Mouse (Mus musculus) megakaryocyte, adult 5-6 weeks (primary cell): Measurements from ENCODE around the gene Gimap9. TPM values are rescaled to one million over a fixed set of nuclear protein-coding genes. Genes with fewer than 3 reads are reported as not detected.

Experiments
- ATAC-seq: 2 replicates; pipeline ENCODE4 v1.8.0; 2016; ENCODE audit warnings: mild to moderate bottlenecking, inconsistent platforms; ENCODE audit not compliant: poor library complexity, severe bottlenecking
- total RNA-seq, 2 experiments: library from RNA; stranded (forward) in 1 of 2; stranded (reverse) in 1 of 2; fragments of 153-499, 151-499 nt in 1 of 2; fragments of 221-1000, 200-1000 nt in 1 of 2; gene quantifications; 2 replicates each; pipeline versions ENCODE4 v1.2.3 to v1.2.4; 2015 to 2017

The Gimap9 gene
- total RNA-seq (2015) = 5.0 and 11.2 TPM in 2 replicates
- total RNA-seq (2017) = 8.9 and 10.4 TPM in 2 replicates

DNA sequence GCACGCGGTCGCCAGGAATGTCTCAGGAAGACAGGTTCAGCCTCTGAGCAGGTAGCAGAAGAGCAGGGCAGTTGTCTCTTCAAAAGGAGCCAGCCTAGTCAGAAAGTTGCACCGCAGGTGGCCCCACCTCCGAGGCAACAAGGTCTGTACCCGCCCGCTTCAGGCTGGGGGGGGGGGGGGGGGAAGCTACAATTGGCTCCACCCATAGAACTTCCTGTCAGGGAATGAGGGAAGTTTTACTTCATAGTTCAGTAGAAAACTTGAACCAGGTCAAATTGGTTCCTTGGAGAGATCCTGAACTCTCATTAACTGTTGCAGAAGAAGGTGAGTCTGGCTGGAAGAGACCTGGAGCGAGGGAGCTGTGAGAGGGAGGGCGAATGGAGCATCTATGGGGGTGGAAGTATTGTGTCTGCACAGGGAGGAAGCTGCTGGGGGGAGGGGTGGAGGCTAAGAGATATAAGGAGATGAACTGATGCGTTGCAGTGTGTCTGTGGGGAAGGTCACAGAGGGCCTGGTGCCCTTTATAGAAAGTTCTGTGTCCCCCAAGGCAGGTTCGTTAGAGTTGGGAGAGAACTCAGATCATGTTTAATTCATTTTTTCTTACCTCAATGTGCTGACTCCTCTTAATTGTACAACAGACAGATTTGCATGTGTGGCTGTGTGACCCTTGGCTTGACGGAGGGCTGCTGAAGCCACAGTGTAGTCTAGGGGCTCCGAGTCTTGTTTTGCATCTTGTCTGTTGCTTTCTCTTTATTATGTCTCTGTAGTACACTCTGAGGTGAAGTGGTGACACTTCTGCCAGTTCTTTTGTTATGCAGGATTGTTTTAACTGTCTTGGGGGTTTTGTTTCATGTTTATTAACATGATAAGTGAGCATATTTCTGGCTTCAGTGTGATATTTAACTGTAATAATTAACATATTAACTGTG, at the start of gene Gimap9:
Gimap9 (plus strand) TSS at position 199 of the 929 bp plus-strand sequence.
- ATAC-seq = peak; percentile 80

DNA sequence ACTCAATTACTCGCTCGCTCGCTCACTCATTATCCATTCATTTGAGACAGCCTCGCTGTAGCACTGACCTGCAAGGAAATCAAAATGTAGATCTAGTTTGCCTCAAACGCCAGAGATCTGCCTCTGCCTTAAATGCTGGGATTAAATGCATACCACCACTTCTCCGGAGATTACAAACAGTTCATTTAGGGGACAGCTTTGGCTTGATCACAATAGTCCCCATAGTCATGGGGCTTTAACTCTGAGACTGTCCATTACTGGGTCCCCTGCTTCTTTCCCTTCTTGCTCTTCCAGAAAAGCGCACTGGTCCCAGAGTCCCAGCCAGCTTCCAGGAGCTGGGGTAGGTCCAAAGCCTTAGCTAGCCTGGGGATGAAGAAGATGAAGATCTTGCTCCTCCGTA, 49.5 kb upstream of the Gimap9 start, which contains the start of gene AI854703:
AI854703 (plus strand) TSS at position 301 of the 400 bp plus-strand sequence.
- ATAC-seq = no peak

DNA sequence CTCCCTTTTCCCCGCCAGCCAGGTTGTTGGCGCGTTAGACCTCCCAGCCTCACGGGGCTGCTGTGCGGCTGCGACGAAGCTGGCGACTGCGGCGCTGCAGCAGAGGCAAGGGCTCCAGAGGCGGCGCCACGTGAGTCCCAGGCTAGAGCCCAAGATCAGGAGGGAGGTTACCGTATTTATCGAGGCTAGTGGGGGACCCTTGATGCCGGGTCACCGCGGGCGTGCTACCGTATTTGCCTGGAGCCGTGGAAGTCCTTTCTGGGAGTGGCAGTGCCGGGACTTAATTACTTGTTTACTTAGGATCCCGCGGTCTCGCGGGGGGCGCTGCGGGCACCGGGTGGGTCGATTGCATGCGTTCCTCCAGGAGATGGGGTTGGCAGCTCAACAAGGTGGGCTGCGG, 48.9 kb upstream of the Gimap9 start:
- no peak for ATAC-seq

DNA sequence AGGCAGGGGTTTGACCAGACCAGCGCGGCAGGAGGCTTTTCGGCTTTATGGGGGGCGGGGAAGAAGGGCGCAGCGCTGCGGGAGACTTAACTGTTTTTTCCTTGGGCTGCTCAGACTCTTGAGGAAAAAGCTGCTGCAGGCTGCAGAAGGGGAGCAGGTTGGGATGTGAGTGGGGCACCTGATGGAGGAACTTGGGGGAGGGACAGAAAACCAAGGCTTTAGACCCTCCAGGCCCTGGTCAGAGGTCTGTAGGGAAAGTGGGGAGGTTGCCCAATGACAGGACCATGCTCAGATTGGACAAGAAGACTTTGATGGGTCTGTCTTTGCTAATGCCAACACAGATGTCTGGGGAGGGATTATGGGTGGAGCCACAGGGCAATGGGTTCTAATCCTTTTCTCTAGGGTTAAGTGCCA, 48.4 kb upstream of the Gimap9 start:
- ATAC-seq = no peak

DNA sequence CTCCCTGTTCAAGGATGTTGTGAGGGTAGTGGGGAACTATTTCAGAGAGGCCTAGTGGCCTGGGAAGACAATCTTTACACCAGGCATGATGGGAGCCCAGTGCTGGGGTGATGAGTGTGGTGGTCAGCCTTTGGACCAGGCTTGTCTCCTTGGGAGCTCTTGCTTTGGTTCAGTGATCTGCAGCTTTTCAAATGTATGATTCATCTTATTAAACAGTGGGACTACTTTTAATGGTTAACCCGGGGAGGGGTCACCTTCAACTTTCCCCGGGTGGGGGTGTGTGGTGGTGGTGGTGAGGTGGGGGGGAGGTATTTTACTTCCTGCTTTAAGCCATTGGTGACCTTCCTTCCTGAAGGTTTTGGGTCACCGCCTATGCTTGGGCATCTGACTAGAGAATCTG, 47.6 kb upstream of the Gimap9 start:
- no peak for ATAC-seq

DNA sequence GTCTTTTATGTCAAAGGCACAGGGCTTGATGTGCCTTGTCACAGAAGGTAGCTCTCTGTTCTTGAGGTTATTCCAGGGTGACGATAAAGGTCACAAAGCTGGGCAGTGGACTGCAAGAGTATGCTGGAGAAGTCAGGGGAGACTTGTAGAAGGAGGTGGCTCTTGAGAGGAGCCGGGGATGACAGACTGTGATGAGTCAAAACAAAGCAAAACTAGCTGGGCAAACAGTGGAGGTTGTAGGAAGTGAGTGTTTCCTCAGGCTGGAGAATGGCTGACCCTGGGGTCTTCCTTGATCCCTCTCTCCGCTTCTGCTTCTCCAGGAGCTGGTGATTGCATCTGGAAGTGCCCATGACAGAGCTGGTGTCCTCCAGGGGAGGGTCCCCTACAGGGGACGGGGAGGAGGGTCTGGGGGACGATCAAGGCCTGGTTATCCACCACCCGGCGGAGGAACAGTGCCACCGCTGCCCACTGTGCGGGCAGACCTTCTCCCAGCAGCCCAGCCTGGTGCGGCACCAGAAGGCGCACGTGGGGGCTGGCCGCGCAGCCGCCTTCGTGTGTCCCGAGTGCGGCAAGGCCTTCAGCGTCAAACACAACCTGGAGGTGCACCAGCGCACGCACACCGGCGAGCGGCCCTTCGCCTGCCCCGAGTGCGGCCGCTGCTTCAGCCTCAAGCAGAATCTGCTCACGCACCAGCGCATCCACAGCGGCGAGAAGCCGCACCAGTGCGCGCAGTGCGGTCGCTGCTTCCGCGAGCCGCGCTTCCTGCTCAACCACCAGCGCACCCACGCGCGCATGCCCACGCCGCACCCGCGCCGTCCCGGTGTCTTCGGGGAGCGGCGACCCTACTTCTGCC, 46.9 kb upstream of the Gimap9 start:
- ATAC-seq = peak; percentile 65

DNA sequence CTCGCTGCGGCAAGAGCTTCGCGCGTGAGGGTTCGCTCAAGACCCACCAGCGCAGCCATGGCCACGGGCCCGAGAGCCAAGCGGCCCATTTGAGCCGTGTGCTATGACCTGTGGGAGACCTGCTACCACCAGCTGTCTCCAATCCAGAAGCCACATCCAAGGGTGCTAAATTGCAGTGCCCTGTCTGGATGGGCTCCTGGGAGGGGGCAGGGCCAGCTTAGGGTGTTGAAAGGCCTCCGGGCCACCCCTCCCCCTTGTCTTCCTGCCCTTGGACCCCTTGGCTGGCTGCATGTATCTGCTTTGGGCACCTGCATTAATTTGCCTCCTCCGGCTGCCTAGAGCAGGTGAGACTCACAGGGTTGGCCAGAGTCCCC, 46.3 kb upstream of the Gimap9 start:
- ATAC-seq = no peak

DNA sequence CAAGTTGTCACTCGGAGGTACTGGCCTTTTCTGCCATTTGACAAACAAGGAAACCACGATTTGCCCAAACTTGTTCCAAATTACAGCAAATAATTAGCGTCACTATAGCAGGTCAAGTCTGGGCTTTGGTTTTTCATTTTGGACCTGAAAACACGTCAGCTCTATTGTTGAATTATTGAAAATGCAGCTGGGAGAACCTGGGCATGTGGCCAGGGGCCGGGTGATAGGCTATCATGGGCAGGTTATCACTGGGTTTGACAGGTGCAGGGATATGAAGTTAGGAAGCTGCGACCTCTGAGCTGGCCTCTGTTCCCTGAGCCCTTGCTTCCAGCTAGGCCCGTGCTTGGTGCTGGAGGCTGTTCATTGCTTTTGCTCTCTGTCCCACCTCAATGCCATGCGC, 45.1 kb upstream of the Gimap9 start:
- ATAC-seq = no peak

DNA sequence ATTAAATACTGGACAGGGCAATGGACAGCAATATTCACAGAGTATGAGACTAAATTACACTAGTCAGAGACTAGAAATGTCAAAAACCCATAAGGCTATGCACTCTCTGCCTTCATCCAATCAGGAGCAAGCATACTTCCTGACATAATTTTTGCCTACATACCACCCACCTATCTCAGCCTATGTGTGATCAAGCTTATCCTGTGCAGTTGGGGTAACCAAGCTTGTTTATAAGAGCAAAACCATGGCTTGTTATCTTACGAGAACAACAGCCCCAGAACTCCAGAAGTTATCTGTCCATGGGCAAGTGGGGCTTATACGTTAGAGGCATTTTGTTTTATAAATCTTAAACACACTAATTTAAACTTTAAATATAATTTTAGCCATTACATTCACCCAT, 40.8 kb upstream of the Gimap9 start:
- no peak for ATAC-seq

DNA sequence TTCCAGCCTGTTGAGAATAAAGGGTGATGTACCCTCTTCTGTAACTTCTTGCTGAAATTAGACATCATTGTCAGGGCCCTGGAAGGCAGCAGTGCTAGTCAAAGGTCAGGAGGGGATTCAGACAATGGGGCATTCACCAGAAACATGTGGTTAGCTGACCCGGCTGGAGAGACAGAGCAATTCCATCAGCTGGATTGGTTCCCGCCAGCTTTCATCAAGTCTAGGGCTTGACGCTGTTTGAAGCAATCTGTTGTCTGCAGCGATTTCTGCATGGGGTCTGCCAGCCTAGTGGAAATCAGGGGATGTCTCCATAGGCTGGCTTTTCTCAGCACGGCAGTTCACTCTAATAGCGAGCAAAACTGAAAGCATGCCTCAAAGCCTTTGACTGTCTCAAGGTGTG, 39.4 kb upstream of the Gimap9 start:
- no peak for ATAC-seq

DNA sequence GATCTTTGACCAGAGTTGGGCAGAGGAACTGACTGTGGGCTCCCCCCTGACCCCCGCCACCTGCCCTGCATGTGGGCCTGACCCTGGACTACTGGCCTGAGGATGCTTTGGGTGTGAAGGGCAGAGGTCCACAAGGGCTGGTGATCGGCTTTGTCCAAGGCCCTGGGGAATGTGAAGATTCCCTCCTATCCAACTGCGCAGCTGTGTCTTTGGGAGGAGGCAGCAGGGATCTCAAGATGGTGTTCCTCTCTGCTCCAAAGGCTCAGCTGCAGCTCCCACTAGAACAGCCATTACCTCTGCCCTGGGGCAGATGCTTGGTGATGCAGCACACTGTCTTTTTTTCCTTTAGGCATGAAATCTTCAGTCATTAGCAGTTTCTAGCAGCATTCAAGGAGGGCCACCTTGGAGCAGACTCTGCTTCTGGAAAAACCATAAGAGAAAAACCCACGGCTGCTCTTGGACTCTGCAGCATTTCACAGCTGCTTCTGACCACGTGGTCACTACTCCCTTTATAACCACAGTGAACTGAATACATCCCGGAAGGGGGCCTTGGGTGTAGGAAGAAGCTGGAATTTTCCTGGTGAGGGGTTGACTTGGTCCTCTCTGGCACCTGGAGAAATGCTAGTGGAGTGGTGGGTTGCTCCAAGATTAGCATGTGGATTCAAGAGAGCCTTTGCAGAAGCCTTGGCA, 38.0 kb upstream of the Gimap9 start:
- ATAC-seq = no peak

DNA sequence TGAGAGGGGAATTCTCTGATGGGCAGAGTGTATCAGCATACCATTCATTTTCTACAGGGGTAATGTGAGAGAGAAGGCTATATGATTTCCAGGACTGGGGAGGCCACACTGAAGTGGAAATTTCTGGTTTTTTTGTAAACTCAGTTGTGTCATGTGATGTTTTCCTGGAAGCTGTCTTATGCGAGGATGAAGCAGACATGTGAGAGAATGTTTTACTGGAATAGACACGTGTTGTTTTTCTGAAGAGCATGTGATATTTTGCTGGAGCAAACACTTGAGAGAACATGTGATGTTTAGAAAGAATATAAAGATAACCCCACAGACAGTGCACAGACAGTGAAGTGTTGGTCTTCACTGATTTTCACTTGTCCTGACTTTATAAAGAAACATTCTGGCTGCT, 37.4 kb upstream of the Gimap9 start:
- no peak for ATAC-seq

DNA sequence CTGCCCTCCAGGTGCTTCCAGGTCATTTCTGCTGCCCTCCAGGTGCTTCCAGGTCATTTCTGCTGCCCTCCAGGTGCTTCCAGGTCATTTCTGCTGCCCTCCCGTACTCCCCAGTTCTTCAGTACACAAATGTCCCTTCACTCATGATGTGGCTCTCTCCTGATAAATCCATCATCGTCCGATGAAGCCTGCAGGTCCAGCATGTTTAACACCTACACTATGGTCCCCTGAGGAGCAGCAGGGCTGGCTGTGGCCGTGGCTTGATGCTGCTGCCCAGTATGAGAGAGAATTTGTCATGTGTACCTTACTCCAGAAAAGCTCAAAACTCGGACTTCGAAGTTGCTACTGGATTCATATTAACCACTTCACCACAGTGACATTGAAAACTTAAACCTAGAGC, 34.5 kb upstream of the Gimap9 start:
- no peak for ATAC-seq

DNA sequence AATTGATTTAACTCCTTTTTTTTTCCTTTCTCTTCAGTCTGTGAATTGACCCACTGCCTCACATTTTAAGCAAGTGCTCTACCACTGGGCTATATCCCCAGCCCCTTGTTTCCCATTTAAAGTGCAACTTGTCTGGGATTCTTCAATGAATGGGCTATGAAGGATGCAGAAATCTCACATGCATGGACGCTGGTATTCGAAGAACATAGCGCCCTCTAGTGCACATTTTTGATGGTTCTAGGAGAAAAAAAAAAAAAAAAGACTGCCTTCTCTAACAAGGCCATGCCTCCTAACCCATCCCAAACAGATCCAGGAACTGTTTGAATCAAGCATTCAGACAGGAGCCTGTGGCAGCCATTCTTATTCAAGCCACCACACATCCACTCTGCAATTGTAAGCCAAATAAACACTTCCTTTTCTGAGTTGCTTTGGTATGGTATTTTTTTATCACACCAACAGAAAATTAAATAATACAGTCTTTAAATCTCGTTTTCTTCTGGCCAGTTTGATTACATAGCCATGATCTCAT, 33.1 kb upstream of the Gimap9 start:
- no peak for ATAC-seq

DNA sequence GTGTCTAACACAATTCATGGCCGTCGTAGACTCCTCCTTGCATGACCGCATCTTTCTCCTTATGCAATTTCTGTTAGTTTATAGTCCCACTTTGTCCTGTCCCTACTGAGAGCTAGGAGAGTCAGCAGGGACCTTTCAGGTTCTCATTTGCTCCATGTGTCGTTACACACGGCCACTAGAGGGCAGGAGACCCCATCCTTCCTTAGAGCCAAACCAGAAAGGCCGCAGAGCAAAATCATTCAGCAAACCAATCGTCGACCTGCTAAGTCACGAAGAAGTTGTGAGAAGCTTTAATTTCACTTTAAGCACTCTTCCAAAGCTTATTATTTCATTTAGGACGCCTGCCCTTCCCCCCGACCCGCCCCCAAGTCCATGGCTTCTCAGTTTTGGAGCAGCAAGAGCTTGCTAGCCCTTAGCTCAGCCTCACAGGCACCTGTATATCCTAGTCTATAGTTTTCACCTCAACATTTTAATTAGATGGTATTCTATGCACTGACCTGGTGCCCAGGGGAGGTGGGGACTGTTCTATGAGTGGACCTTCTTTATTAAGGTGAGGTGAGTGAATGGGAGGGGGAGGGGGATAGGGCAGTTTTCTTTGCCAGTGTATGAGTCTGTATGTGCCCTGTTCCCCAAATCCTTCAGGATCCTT, 30.1 kb upstream of the Gimap9 start:
- peak; percentile 84 for ATAC-seq

DNA sequence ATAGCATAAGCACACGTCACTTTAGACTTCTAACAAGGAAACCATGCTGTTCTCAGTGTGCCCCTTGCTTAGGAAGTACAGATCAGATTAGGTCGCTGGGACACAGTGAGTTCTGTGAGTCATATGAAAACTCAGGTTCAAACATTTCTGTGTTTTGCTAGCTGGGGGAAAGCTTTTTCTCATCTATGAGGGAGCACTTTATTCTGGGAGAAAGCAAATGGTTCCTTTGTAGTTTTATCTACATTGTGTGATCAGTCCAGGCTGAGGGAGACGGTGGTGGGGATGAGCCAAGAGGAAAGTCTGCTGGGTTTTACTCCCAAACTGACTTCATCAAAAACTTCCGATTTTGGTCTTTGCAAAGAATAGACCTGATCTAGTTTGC, 29.6 kb upstream of the Gimap9 start:
- ATAC-seq = no peak

DNA sequence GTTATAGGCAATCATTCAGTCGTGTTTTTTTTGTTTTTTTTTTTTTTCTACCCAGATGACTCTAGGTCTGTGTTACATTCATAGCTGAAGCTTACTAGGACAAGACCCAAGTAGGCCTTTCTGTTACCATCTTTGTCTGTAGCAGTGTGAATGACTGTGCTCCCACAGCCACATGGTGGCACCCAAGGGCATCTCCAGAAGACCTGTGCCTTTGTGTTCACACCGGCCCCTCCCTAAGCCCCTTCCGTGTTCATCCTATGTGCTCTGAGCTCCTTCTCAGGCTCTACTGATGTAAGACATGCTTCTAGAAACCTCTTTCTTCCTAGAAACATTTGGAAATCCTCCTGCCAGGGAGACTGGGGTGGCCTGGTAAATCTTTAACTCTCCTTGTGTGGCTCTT, 28.9 kb upstream of the Gimap9 start, which contains the start of gene Gimap8:
Gimap8 (plus strand) TSS at position 240 of the 400 bp plus-strand sequence.
- ATAC-seq = peak; percentile 74

DNA sequence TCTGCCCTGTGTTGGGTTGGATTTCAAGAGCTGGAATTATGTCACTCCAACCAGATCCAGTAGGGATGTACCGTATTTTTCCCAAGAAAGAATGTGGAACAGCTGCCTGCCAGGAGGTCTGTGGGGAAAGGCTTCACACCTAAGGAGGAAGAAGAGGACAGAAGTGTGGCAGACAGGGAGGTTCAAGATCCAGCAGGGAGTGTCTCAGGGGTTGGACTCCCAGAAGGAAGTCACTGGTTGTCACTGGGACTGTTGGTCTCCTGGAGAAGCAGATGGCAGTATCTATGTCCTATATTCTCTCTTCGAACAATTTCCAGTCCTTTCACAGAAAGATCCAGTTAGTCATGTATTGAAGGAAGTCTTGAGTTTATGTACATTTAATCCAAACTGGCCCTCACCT, 28.3 kb upstream of the Gimap9 start:
- no peak for ATAC-seq

DNA sequence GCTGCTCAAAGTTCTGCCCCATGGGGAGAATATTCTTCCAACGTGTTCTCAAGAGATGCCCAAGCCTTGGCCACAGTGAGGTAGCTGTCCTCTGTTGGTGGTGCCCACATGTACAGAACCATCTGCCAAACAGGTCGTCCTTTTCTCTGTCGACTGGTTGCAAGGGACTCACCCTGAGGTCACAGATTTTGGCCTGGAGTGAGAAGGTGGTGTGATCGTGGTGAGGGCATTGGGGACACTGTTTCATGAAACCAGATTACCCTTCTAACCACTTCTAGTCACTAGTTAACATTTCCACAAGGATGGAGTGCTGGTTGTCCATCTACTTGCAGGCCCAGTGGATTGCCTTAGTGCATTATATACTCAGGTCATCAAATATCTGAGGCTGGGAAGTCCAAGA, 27.1 kb upstream of the Gimap9 start:
- ATAC-seq = no peak

DNA sequence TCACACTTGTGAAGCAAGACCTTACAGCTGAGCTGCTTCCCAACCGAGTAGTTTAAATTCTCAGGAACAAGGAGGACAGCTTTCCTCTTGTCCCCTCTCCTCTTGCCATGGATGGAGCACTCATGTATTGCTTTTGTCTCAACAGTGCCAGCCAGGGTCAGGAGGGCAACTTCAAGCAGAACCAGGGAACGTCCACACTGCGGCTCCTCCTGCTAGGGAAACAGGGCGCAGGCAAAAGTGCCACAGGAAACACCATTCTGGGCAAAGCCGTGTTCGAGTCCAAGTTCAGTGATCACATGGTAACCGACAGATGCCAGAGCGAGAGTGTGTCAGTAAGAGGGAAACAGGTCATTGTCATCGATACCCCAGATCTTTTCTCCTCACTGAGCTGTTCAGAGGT, 25.9 kb upstream of the Gimap9 start:
- ATAC-seq = no peak
